Mouse (Mus musculus) layer of hippocampus, adult 11-12 months (tissue): ENCODE measurements around the gene Gab1.
A peak's percentile ranks its signal among the peaks of the same experiment; 100 is the strongest.

ENCODE experiments used
- DNase-seq: peaks from one replicate; pipeline ENCODE4 v3.0.0; 2022; ENCODE audit warnings: low spot score

Gene Gab1

GRCm38 (mm10) chr8:80880196-80881106 is at the start of gene Gab1:
Gab1 (minus strand) TSS chr8:80880519.
- DNase-seq = peak; percentile 88

GRCm38 (mm10) chr8:80928770-80929169 is 48.5 kb upstream of the Gab1 start:
- DNase-seq = no peak

GRCm38 (mm10) chr8:80923794-80924316 is 43.5 kb upstream of the Gab1 start:
- no peak for DNase-seq

GRCm38 (mm10) chr8:80922642-80923041 is 42.3 kb upstream of the Gab1 start:
- DNase-seq = peak; percentile 47

GRCm38 (mm10) chr8:80919130-80919529 is 38.8 kb upstream of the Gab1 start:
- peak; percentile 20 for DNase-seq

- no peak for DNase-seq
Observed at GRCm38 (mm10) chr8:80918531-80918930, 38.2 kb upstream of the Gab1 start.

- no peak for DNase-seq
Observed at GRCm38 (mm10) chr8:80916463-80917235, 36.3 kb upstream of the Gab1 start.

- no peak for DNase-seq
Observed at GRCm38 (mm10) chr8:80913016-80913748, 32.9 kb upstream of the Gab1 start.

- DNase-seq = no peak
Observed at GRCm38 (mm10) chr8:80911400-80911799, 31.1 kb upstream of the Gab1 start.

- no peak for DNase-seq
Observed at GRCm38 (mm10) chr8:80908262-80908907, 28.1 kb upstream of the Gab1 start.

GRCm38 (mm10) chr8:80902354-80902753 is 22.0 kb upstream of the Gab1 start:
- DNase-seq = no peak

- DNase-seq = no peak
Observed at GRCm38 (mm10) chr8:80899364-80899763, 19.0 kb upstream of the Gab1 start.

- no peak for DNase-seq
Observed at GRCm38 (mm10) chr8:80896026-80896425, 15.7 kb upstream of the Gab1 start.

GRCm38 (mm10) chr8:80895397-80895796 is 15.1 kb upstream of the Gab1 start:
- no peak for DNase-seq

GRCm38 (mm10) chr8:80894528-80894927 is 14.2 kb upstream of the Gab1 start:
- no peak for DNase-seq

GRCm38 (mm10) chr8:80879426-80880195 is 708 bp downstream of the Gab1 start:
- peak; percentile 49 for DNase-seq

GRCm38 (mm10) chr8:80878801-80879425 is 1.4 kb downstream of the Gab1 start:
- DNase-seq = no peak

- no peak for DNase-seq
Observed at GRCm38 (mm10) chr8:80878146-80878545, 2.2 kb downstream of the Gab1 start.

- no peak for DNase-seq
Observed at GRCm38 (mm10) chr8:80875537-80875936, 4.8 kb downstream of the Gab1 start.

GRCm38 (mm10) chr8:80873723-80874427 is 6.4 kb downstream of the Gab1 start:
- DNase-seq = no peak
